In genomic region chr14:66579904-66580492, GRCm38 (mm10) we compare ENCODE assay signal across 20 mouse cellular contexts.
DNase-seq lines count a peak whose midpoint lies in the region; ATAC-seq lines count a peak whose summit lies in the region.
"Had no signal": no experiment of that assay in that cellular context is flagged by ENCODE, and none has a peak within 500 bp of the region (broad histone marks: within the 10 kb centered on the region; RNA-seq: fewer than 3 reads in every experiment).

No protein-coding gene starts in this region.

- no peak for DNase-seq in frontal cortex, postnatal 25 days (ENCODE audit: low spot score in 2 of 2)
- DNase-seq in layer of hippocampus, adult 11-12 months (ENCODE audit: low spot score), result peak; percentile 6
- no peak for DNase-seq in layer of hippocampus, postnatal 10 days (ENCODE audit: low spot score in 2 of 2)
- DNase-seq in right cerebral cortex, adult 2 months (ENCODE audit: low spot score in 2 of 2), result peak; percentile 13 to 23
- no peak for DNase-seq in right cerebral cortex, postnatal 36 days (ENCODE audit: low spot score in 2 of 2)
- no peak for DNase-seq in gastrocnemius, postnatal 25 days
- DNase-seq: cerebellum, adult 11-12 months; cerebellum, adult 9-11 months; gastrocnemius, postnatal 10 days; kidney, adult 18-20 months; liver; lung, adult 2 months; right cerebral cortex, postnatal 14 days; spleen, adult 18-20 months; thymus, adult 2 months; thymus, postnatal 36 days had no signal

- ATAC-seq in frontal cortex, adult (ENCODE audit: low TSS enrichment), result peak; percentile 70
- no peak for ATAC-seq in megakaryocyte progenitor cell, adult 5-6 weeks (replicated peaks; ENCODE audit: poor library complexity)
- ATAC-seq: forebrain, embryonic 16.5 days; midbrain, embryonic 16.5 days had no signal

Comparison
In these comparisons a context has a peak if more than half of its experiments do, and no peak if none do; other contexts are left out.
1. DNase-seq: peak in layer of hippocampus, adult 11-12 months (single experiment) and right cerebral cortex, adult 2 months (2 of 2); none in frontal cortex, postnatal 25 days (0 of 2), layer of hippocampus, postnatal 10 days (0 of 2), right cerebral cortex, postnatal 36 days (0 of 2) and gastrocnemius, postnatal 25 days (single experiment).